Mouse (Mus musculus): Measurements from ENCODE around the gene Nlgn1. TPM values are rescaled to one million over a fixed set of nuclear protein-coding genes. Genes with fewer than 3 reads are reported as not detected.

Gene Nlgn1
- polyA plus RNA-seq, 1 experiment from 2014 or later, result 0.93 TPM

- Histone ChIP-seq H3K4me1 (replicated peaks; ENCODE audit: insufficient read depth, low read length) (no peaks in the 10 kb centered on the region), H3K27ac (no peak overlapping the region), H3K27me3 (ENCODE audit: insufficient read depth, low read length) (no peaks in the 10 kb centered on the region), H3K9ac (ENCODE audit: low read depth, low read length) (no peak overlapping the region), H3K36me3 (ENCODE audit: insufficient read depth, low read length) (no peaks in the 10 kb centered on the region), H3K4me3 (replicated peaks; ENCODE audit: low read depth, low read length) (no peak overlapping the region), H3K4me2 (ENCODE audit: low read length) (no peak overlapping the region), H3K9me3 (replicated peaks; ENCODE audit: low read length) (no peaks in the 10 kb centered on the region)
- ATAC-seq (replicated peaks; ENCODE audit: low FRiP score, low read depth), result no peak
- peak; percentile 8 for DNase-seq (ENCODE audit: low spot score)
- no peak for TF ChIP-seq CTCF (IDR thresholded peaks at IDR 0.05; ENCODE audit: low read depth)
- 49% methylated on average over 5 of the region's 5 CpGs for WGBS
These were observed 158.0 kb downstream of the Nlgn1 start for GRCm38 (mm10) chr3:26174257-26174656.

GRCm38 (mm10) chr3:26173613-26174012 lies 158.6 kb downstream of the Nlgn1 start:
- ATAC-seq (replicated peaks; ENCODE audit: low FRiP score, low read depth), result no peak
- WGBS, result 83% methylated on average over 3 of the region's 3 CpGs
- Histone ChIP-seq H3K27me3 (ENCODE audit: insufficient read depth, low read length) (no peaks in the 10 kb centered on the region), H3K36me3 (ENCODE audit: insufficient read depth, low read length) (no peaks in the 10 kb centered on the region), H3K27ac (no peak overlapping the region), H3K9me3 (replicated peaks; ENCODE audit: low read length) (no peaks in the 10 kb centered on the region), H3K9ac (ENCODE audit: low read depth, low read length) (no peak overlapping the region), H3K4me3 (replicated peaks; ENCODE audit: low read depth, low read length) (no peak overlapping the region), H3K4me1 (replicated peaks; ENCODE audit: insufficient read depth, low read length) (no peaks in the 10 kb centered on the region), H3K4me2 (ENCODE audit: low read length) (no peak overlapping the region)
- TF ChIP-seq CTCF (IDR thresholded peaks at IDR 0.05; ENCODE audit: low read depth), result no peak
- DNase-seq (ENCODE audit: low spot score), result no peak

- Histone ChIP-seq H3K4me1 (replicated peaks; ENCODE audit: insufficient read depth, low read length) (no peaks in the 10 kb centered on the region), H3K9me3 (replicated peaks; ENCODE audit: low read length) (no peaks in the 10 kb centered on the region), H3K9ac (ENCODE audit: low read depth, low read length) (no peak overlapping the region), H3K4me3 (replicated peaks; ENCODE audit: low read depth, low read length) (no peak overlapping the region), H3K27ac (no peak overlapping the region), H3K27me3 (ENCODE audit: insufficient read depth, low read length) (no peaks in the 10 kb centered on the region), H3K36me3 (ENCODE audit: insufficient read depth, low read length) (no peaks in the 10 kb centered on the region), H3K4me2 (ENCODE audit: low read length) (no peak overlapping the region)
- 76% methylated on average over 8 of the region's 8 CpGs for WGBS
- no peak for TF ChIP-seq CTCF (IDR thresholded peaks at IDR 0.05; ENCODE audit: low read depth)
- ATAC-seq (replicated peaks; ENCODE audit: low FRiP score, low read depth), result no peak
- DNase-seq (ENCODE audit: low spot score), result no peak
These were observed 165.5 kb downstream of the Nlgn1 start for GRCm38 (mm10) chr3:26166711-26167110.

GRCm38 (mm10) chr3:26153782-26154181 lies 178.5 kb downstream of the Nlgn1 start:
- no peaks in the 10 kb centered on the region for H3K4me1 ChIP-seq (replicated peaks; ENCODE audit: insufficient read depth, low read length)
- H3K9me3 ChIP-seq (replicated peaks; ENCODE audit: low read length), result no peaks in the 10 kb centered on the region
- H3K27ac ChIP-seq, result no peak overlapping the region
- no peak for ATAC-seq (replicated peaks; ENCODE audit: low FRiP score, low read depth)
- peak; percentile 72 for DNase-seq (ENCODE audit: low spot score)
- peak overlapping the region; percentile 48 for H3K4me3 ChIP-seq (replicated peaks; ENCODE audit: low read depth, low read length)
- WGBS, result under 1% methylated on average over 9 of the region's 9 CpGs
- TF ChIP-seq CTCF (IDR thresholded peaks at IDR 0.05; ENCODE audit: low read depth), result peak; percentile 74
- H3K36me3 ChIP-seq (ENCODE audit: insufficient read depth, low read length), result no peaks in the 10 kb centered on the region
- H3K4me2 ChIP-seq (ENCODE audit: low read length), result peak overlapping the region; percentile 61
- H3K9ac ChIP-seq (ENCODE audit: low read depth, low read length), result peak overlapping the region; percentile 31; the same call in 1 of the 2 replicates
- H3K27me3 ChIP-seq (ENCODE audit: insufficient read depth, low read length), result no peaks in the 10 kb centered on the region

GRCm38 (mm10) chr3:26153036-26153741 lies 179.1 kb downstream of the Nlgn1 start:
- DNase-seq (ENCODE audit: low spot score), result peak; percentile 10
- Histone ChIP-seq H3K4me3 (replicated peaks; ENCODE audit: low read depth, low read length) (peak overlapping the region; percentile 48), H3K9ac (ENCODE audit: low read depth, low read length) (peak overlapping the region; percentile 31; the same call in 1 of the 2 replicates), H3K9me3 (replicated peaks; ENCODE audit: low read length) (no peaks in the 10 kb centered on the region), H3K27ac (no peak overlapping the region), H3K4me2 (ENCODE audit: low read length) (peak overlapping the region; percentile 61), H3K36me3 (ENCODE audit: insufficient read depth, low read length) (no peaks in the 10 kb centered on the region), H3K4me1 (replicated peaks; ENCODE audit: insufficient read depth, low read length) (no peaks in the 10 kb centered on the region), H3K27me3 (ENCODE audit: insufficient read depth, low read length) (no peaks in the 10 kb centered on the region)
- no peak for ATAC-seq (replicated peaks; ENCODE audit: low FRiP score, low read depth)
- TF ChIP-seq CTCF (IDR thresholded peaks at IDR 0.05; ENCODE audit: low read depth), result no peak
- under 1% methylated on average over 31 of the region's 31 CpGs for WGBS

GRCm38 (mm10) chr3:26152510-26153035 lies 179.7 kb downstream of the Nlgn1 start:
- Histone ChIP-seq H3K27me3 (ENCODE audit: insufficient read depth, low read length) (no peaks in the 10 kb centered on the region), H3K9me3 (replicated peaks; ENCODE audit: low read length) (no peaks in the 10 kb centered on the region), H3K36me3 (ENCODE audit: insufficient read depth, low read length) (no peaks in the 10 kb centered on the region), H3K4me2 (ENCODE audit: low read length) (peak overlapping the region; percentile 61), H3K9ac (ENCODE audit: low read depth, low read length) (peak overlapping the region; percentile 31; the same call in 1 of the 2 replicates), H3K4me3 (replicated peaks; ENCODE audit: low read depth, low read length) (peak overlapping the region; percentile 48), H3K27ac (no peak overlapping the region), H3K4me1 (replicated peaks; ENCODE audit: insufficient read depth, low read length) (no peaks in the 10 kb centered on the region)
- under 1% methylated on average over 10 of the region's 10 CpGs for WGBS
- no peak for TF ChIP-seq CTCF (IDR thresholded peaks at IDR 0.05; ENCODE audit: low read depth)
- DNase-seq (ENCODE audit: low spot score), result peak; percentile 32
- ATAC-seq (replicated peaks; ENCODE audit: low FRiP score, low read depth), result no peak

Measured in kidney, postnatal 0 days (tissue).